Mouse (Mus musculus) midbrain, embryonic 11.5 days (tissue): ENCODE data around the gene Slc38a9. TPM values are rescaled to one million over a fixed set of nuclear protein-coding genes. Genes with fewer than 3 reads are reported as not detected.

ENCODE experiments used
- ATAC-seq: fragments of 200-750 bp; cut with Nextera tagmentation; 2 replicates; pipeline ENCODE4 v1.8.0; 2017; ENCODE audit warnings: moderate TSS enrichment, moderate library complexity; ENCODE audit not compliant: low FRiP score
- DNase-seq: peaks from one replicate; pipeline ENCODE4 v3.0.0; 2015; ENCODE audit warnings: low spot score; ENCODE audit errors: missing footprints
- H3K27ac ChIP-seq: fragments of 300-500 bp; sonication (generic); 2 replicates; pipeline ENCODE4 v1.5.1; 2014; ENCODE audit warnings: low read depth, low read length
- H3K27me3 ChIP-seq: fragments of 300-500 bp; sonication (generic); 2 replicates; pipeline ENCODE4 v1.6.1; 2014; ENCODE audit warnings: mild to moderate bottlenecking, low read length, moderate library complexity, mixed read lengths; ENCODE audit not compliant: control insufficient read depth, insufficient read depth
- H3K36me3 ChIP-seq: fragments of 300-500 bp; sonication (generic); 2 replicates; pipeline ENCODE4 v1.6.1; 2014; ENCODE audit warnings: mild to moderate bottlenecking, low read length, moderate library complexity, mixed read lengths; ENCODE audit not compliant: control insufficient read depth, insufficient read depth
- H3K4me1 ChIP-seq: fragments of 300-500 bp; sonication (generic); 2 replicates; pipeline ENCODE4 v1.6.1; 2014; ENCODE audit warnings: low read length; ENCODE audit not compliant: control insufficient read depth, insufficient read depth
- H3K4me2 ChIP-seq: fragments of 300-500 bp; sonication (generic); 2 replicates; pipeline ENCODE4 v1.6.1; 2014; ENCODE audit warnings: mild to moderate bottlenecking, moderate library complexity
- H3K4me3 ChIP-seq: fragments of 300-500 bp; sonication (generic); 2 replicates; pipeline ENCODE4 v1.5.1; 2014; ENCODE audit warnings: low read depth, low read length
- H3K9ac ChIP-seq: fragments of 300-500 bp; sonication (generic); 2 replicates; pipeline ENCODE4 v1.6.1; 2014; ENCODE audit warnings: low read length
- H3K9me3 ChIP-seq: fragments of 300-500 bp; sonication (generic); 2 replicates; pipeline ENCODE4 v1.6.1; 2016; ENCODE audit warnings: low read length; ENCODE audit not compliant: control insufficient read depth
- WGBS: fragments of 180-500 bp; shearing (Covaris S2); extraction: QIAGEN DNeasy Blood & Tissue Kit; methylation state at CpG from one replicate; pipeline ENCODE4 v1.1.7; 2014; 5-methylcytosine and 5-hydroxymethylcytosine counted together
- polyA plus RNA-seq: library from polyadenylated mRNA; unstranded; fragments of >200 nt; fragmentation: Nextera tagmentation; extraction: Ambion mirVana; gene quantifications from 2 replicates; pipeline ENCODE4 v1.2.1, GENCODE M21; 2014

Slc38a9 gene
- polyA plus RNA-seq, 1 experiment from 2014 or later = 20.2 TPM

DNA sequence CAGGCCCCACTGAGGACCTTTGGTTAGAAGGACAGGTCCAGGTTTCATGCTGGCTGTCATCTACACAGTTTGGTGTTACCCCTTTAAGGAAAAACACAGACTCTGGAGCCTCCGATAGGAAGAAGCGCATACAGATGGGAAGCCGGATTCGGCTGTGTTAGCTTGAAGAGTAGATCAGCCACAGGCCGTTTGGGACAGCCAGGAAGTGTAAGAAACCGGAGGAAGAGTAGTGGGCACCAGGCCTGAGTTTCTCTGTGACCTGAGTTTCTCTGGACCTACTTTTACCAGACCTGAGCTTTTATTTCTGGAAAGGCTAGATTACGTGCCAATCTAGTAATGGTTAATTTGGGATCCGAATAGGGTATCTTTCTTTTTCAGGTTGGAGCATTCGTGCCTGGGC is 76.6 kb downstream of the Slc38a9 start:
- Histone ChIP-seq H3K27me3 (no peaks in the 10 kb centered on the region), H3K36me3 (no peaks in the 10 kb centered on the region), H3K9ac (no peak overlapping the region), H3K4me1 (no peaks in the 10 kb centered on the region), H3K4me3 (no peak overlapping the region), H3K9me3 (no peaks in the 10 kb centered on the region), H3K4me2 (no peak overlapping the region), H3K27ac (no peak overlapping the region)
- ATAC-seq (no peak), DNase-seq (no peak)
- WGBS = 85% methylated on average over 9 of the region's 9 CpGs

GRCm38 (mm10) chr13:112738005-112738404 is 77.5 kb downstream of the Slc38a9 start:
- Histone ChIP-seq H3K27me3 (no peaks in the 10 kb centered on the region), H3K27ac (no peak overlapping the region), H3K4me1 (no peaks in the 10 kb centered on the region), H3K9me3 (no peaks in the 10 kb centered on the region), H3K4me2 (no peak overlapping the region), H3K9ac (no peak overlapping the region), H3K4me3 (no peak overlapping the region), H3K36me3 (no peaks in the 10 kb centered on the region)
- DNase-seq (no peak), ATAC-seq (no peak)
- WGBS = 87% methylated on average over 16 of the region's 16 CpGs

- H3K4me1 ChIP-seq = no peaks in the 10 kb centered on the region
- H3K27me3 ChIP-seq = no peaks in the 10 kb centered on the region
- H3K4me2 ChIP-seq = no peak overlapping the region
- no peaks in the 10 kb centered on the region for H3K9me3 ChIP-seq
- DNase-seq = no peak
- no peak overlapping the region for H3K9ac ChIP-seq
- no peak for ATAC-seq
- WGBS = 88% methylated on average over 6 of the region's 6 CpGs
- H3K36me3 ChIP-seq = no peaks in the 10 kb centered on the region
- no peak overlapping the region for H3K27ac ChIP-seq
- no peak overlapping the region for H3K4me3 ChIP-seq
These were observed 79.5 kb downstream of the Slc38a9 start for GRCm38 (mm10) chr13:112740073-112740472.

DNA sequence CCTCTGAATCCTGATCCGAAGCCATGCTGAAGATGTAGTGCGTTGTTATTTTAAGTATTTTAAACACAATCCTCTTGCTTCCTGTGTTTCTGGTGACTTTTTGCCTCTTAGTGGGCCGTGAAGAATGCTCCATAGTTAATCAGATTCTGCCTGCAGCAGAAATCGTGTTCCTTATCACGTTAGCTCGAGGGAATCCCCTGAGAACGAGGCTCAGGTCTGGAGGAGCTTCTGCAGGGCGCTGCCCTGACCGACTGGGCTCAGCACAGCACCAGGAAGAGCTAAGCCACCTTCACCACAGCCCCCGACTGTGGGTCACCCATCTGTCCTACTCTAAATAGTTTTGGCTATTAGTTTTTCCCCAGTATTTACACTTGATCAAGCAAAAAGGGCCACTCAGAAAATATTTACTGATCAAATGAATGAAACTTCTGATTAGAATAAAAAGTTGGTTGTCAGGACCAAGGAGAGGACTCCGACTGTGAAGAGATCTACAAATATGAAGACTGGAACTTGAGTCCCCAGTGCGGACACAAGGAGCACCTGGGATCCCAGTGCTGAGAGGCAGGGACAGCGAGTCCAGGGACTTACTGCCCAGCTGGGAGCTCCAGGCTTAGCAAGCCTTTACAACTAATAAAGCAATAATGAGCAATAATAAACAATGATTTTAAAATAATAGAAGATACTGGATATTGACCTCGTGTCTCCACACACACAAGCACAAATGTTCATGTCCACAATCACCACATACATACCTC is 81.7 kb downstream of the Slc38a9 start:
- WGBS = 60% methylated on average over 14 of the region's 14 CpGs
- Histone ChIP-seq H3K27ac (no peak overlapping the region), H3K4me2 (no peak overlapping the region), H3K9ac (no peak overlapping the region), H3K36me3 (no peaks in the 10 kb centered on the region), H3K9me3 (no peaks in the 10 kb centered on the region), H3K27me3 (no peaks in the 10 kb centered on the region), H3K4me1 (no peaks in the 10 kb centered on the region), H3K4me3 (no peak overlapping the region)
- ATAC-seq = no peak
- DNase-seq = peak; percentile 68

- H3K9me3 ChIP-seq = no peaks in the 10 kb centered on the region
- no peaks in the 10 kb centered on the region for H3K27me3 ChIP-seq
- H3K4me1 ChIP-seq = no peaks in the 10 kb centered on the region
- ATAC-seq (no peak), DNase-seq (no peak)
- no peak overlapping the region for H3K4me3 ChIP-seq
- no peak overlapping the region for H3K4me2 ChIP-seq
- no peak overlapping the region for H3K27ac ChIP-seq
- H3K9ac ChIP-seq = no peak overlapping the region
- no peaks in the 10 kb centered on the region for H3K36me3 ChIP-seq
- WGBS = 85% methylated on average over 4 of the region's 4 CpGs
These were observed 83.1 kb downstream of the Slc38a9 start for GRCm38 (mm10) chr13:112743647-112744046.

DNA sequence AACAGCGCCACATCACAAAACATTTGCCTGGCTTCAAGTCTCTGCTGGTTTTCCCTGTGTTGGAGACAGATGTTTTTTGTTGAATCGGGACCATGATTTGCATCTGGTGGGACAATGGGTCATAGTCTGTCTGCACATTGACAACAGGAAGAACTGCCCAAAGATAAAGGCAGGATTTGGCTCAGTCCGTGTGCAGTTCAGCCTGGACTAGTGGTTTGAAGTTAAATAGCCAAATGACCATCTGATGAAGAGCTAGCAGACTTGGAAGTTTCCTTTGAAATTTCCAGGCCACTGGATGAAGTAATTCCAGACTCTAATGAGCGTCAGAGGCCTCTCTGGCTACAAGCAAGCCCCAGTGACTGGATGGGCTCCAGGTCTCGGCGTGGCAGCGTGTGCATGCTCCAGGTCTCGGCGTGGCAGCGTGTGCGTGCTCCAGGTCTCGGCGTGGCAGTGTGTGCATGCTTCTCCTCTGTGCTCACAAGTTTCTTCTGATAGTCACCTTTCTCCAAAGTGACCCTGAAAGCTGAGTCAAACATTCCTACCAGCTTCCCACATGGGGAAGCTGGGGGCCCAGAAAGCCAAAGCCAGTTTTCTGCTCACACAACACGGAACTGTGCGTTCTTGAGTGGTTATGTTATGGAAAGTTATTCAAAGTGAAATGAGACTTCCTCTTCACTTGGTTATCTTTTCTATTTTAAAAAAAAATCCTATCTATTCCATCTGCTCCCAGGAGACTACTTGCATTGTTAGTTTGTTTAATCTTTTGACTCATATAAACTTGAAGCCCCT is 83.7 kb downstream of the Slc38a9 start:
- no peak for ATAC-seq
- no peak overlapping the region for H3K27ac ChIP-seq
- no peak overlapping the region for H3K4me2 ChIP-seq
- H3K36me3 ChIP-seq = no peaks in the 10 kb centered on the region
- no peak for DNase-seq
- H3K4me3 ChIP-seq = no peak overlapping the region
- H3K27me3 ChIP-seq = no peaks in the 10 kb centered on the region
- no peaks in the 10 kb centered on the region for H3K9me3 ChIP-seq
- H3K4me1 ChIP-seq = no peaks in the 10 kb centered on the region
- WGBS = 87% methylated on average over 15 of the region's 15 CpGs
- no peak overlapping the region for H3K9ac ChIP-seq

GRCm38 (mm10) chr13:112745936-112746694 is 85.6 kb downstream of the Slc38a9 start:
- Histone ChIP-seq H3K4me2 (no peak overlapping the region), H3K36me3 (no peaks in the 10 kb centered on the region), H3K4me3 (no peak overlapping the region), H3K27me3 (no peaks in the 10 kb centered on the region), H3K4me1 (no peaks in the 10 kb centered on the region), H3K9me3 (no peaks in the 10 kb centered on the region), H3K27ac (no peak overlapping the region), H3K9ac (no peak overlapping the region)
- 80% methylated on average over 5 of the region's 5 CpGs for WGBS
- ATAC-seq (no peak), DNase-seq (no peak)

DNA sequence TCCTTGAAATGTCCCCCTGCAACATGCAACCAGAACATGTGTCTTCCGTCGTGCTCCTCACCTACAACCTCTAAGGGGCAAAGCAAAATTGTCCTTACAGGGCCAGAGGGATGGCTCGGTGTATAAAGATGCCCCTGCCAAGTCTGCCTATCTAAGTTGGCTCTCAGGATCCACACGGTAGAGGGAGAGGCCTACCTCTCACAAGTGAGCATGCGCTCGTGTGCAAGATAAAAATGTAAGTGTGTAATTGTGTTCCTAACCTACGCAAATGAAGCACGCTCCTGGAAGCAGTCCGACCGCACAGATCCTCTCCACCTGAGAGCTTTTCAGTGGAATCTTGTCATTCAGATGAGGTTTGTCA is 86.1 kb downstream of the Slc38a9 start:
- Histone ChIP-seq H3K9me3 (no peaks in the 10 kb centered on the region), H3K4me3 (no peak overlapping the region), H3K27ac (no peak overlapping the region), H3K4me2 (no peak overlapping the region), H3K9ac (no peak overlapping the region), H3K36me3 (no peaks in the 10 kb centered on the region), H3K4me1 (peaks cover 3% of the 10 kb centered on the region), H3K27me3 (no peaks in the 10 kb centered on the region)
- 91% methylated on average over 10 of the region's 10 CpGs for WGBS
- DNase-seq = no peak
- ATAC-seq = no peak
